Mouse (Mus musculus) ovary, postnatal 36 days (tissue): ENCODE measurements around the gene Tmem120b.
"Not testable (repeated sequence)": the region's sequence is repeated elsewhere in the genome, so short reads cannot be mapped to it uniquely, and the experiment has no call there.

ENCODE experiments used
- DNase-seq: peaks from one replicate; pipeline ENCODE4 v3.0.0; 2022; ENCODE audit warnings: low spot score, mixed read lengths

The Tmem120b gene

DNA sequence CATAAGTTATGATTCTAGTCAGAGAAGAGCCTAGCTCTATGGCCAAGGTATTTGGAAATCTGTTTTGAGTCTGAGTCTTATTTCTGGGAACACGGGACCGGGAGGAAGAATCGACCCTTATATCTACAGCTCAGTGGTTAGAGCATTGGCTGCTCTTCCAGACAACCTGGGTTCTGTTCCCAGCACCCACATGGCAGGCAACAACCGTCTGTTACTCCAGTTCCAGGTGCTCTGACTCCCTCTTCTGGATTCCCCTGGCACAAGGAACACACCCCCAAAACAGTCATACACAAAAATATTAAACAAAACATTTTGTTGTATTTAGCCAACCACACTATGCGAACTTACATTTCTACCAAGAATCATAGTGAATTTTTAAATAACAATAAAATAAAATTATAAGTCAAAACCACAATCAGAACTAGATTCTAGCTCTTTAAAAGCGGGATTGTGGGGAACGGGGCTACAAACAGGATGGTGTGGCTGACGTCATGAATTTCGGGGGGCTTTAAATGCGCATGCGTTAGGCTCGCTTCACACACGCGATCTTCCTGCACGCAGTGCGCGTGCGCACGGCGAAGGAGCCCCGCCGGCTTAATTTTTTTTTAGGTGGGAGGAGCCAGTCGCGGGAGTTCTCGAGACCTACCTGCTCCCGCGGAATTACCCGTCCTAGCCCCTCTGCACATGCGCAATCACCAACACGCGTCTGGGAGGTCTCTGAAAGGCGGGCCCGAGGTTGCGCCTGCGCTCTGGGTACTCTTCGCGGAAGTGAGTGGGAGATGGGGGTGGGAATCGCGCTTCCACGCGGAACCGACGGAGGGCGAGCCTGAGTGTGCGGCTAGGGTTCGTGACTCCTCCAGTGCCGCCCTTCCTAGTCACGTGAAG, 10.6 kb upstream of the Tmem120b start:
- DNase-seq, result peak; percentile 98

DNA sequence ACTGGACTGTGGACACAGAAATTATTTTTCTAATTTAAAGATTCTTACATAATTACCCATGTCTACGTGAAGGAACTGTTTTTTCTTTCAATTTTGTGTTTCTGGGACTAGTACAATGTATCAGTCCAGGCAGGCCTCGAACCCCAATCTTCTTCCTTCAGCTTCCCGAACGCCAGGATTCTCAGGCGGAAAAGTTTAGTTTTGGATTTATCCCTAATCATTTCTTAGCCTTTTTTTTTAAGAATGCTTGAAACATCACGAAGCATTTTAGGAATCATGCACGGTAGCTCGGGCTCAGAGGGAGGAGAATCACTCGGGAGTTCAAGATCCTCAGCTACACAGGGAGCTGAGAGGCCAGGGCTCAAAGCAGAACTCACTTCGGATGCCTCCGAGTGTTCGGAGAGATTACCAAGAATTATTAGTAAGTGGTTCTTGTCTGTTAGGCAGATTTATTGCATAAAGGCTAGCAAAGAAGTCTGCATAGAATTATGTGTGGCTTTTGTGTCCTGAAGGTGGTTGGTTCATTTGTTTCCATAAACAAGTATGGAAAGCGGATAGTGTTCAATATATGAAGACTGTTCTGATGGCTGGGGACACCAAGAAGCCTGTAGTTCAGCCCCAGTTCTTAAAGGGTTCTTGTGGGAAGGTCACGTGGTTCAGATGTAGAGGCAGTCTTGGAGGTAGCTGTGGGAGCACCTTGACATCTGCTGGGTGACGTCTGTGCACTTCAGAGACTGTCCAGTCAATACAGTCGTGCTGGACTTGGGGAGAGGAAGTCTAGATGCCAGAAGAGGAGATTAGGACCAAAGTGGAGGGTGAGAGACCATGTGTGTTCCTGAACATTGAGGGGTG, 9.7 kb upstream of the Tmem120b start:
- DNase-seq, result no peak

DNA sequence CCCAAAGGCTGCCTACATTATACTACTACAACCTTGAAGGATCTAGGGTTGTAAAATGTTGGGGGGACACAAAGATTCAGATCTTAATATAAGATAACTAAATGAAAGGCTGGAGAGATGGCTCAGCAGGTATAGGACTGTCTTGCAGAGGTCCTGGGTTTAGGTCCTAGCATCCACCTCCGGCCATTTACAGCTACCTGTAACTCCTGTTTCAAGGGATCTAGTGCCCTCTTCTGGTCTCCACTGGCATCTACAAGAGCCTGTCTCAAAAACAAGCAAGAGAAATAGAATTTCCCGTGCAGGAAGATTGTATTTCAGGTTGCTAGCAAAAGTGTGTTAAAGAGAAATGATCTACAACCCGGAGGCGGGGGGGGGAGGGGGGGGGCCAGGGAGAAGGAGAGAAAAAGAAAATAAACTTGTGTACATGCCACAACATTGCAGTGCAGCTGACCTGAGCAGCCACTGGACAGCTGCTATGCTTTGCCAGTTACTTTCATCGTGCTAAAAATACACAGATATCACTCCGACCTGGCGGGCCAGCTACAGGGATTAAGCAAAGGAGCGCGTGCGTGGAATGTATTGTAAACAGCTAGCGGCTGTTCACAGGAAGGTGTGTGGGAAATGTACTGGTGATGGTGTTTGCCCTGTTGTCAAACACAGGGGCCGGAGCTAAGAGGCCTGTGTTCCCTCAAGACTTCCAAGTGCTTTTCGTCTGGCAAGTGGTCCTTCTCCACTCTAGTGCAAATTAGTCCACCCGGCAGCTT, 8.3 kb upstream of the Tmem120b start:
- DNase-seq, result no peak

DNA sequence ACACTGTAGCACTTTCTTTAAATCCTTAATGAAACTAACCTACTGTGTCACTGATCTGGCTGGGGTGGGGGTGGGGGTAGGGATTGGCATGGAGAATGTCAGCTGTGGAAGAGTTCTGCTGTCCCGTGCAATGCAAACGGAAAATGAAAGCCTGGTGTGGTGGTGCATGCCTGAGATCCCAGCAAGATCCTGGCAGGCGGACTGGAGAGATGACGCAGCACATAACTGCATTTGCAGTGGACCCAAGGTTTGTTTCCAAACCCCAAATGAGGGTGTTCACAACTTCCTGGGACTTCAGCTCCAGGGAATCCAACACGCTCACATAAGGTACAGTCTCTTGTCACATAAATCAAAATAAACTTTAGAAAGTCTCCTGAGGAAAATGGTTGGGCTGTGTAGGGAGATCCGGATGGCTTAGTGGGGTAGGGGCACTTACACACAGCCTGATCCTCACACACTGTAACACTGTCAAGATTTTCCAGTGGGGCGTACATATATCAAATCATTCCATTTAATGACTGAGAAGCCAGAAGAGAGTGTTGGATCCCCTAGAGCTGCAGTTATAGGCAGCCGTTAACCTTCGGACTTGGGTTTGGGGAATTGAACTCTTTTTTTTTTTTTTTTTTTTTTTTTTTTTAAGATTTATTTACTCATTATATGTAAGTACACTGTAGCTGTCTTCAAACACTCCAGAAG, 7.4 kb upstream of the Tmem120b start:
- DNase-seq, result no peak

DNA sequence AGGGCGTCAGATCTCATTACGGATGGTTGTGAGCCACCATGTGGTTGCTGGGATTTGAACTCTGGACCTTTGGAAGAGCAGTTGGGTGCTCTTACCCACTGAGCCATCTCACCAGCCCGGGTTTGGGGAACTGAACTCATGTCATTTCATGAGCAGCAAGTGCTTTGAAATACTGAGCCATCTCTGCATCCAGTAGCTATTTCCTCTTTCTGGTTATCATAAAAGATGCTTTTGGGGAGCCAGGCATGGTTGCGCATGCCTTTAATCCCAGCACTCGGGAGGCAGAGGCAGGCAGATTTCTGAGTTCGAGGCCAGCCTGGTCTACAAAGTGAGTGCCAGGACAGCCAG, 6.8 kb upstream of the Tmem120b start:
- DNase-seq, result not testable (repeated sequence)

DNA sequence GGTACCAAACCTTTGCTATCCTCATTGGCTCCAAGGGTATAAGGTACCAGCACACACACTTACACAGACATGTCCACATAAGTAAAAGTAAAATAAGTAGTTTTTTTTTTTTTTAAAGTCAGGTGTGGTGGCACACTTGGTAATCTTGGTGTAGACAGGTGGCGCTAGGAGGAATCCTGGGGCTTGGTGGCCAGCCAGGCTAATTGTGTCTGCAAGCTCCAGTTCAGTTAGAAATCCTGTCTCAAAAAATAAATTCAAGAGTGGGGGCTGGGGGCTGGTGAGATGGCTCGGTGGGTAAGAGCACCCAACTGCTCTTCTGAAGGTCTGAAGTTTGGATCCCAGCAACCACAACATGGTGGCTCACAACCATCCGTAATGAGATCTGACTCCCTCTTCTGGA, 5.1 kb upstream of the Tmem120b start:
- no peak for DNase-seq

DNA sequence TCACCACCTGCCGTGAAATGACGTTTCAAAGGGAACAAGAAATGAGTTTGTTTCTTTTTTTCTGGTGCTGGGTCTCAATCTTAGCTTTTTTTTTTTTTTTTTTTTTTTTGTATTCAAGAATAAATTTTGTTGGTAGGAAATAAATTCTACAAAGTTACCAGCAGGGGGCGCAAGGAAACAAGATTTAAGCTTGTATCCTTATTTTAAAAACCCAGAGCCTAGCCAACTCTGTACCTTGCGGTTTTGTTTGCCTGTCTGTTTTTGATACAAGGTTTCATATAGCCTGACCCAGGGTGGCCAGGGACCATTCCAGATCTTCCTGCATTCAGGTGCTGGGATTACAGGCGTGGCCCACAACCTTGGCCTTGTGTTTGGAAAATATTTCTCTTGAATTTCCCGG, 4.0 kb upstream of the Tmem120b start:
- DNase-seq, result peak; percentile 12

DNA sequence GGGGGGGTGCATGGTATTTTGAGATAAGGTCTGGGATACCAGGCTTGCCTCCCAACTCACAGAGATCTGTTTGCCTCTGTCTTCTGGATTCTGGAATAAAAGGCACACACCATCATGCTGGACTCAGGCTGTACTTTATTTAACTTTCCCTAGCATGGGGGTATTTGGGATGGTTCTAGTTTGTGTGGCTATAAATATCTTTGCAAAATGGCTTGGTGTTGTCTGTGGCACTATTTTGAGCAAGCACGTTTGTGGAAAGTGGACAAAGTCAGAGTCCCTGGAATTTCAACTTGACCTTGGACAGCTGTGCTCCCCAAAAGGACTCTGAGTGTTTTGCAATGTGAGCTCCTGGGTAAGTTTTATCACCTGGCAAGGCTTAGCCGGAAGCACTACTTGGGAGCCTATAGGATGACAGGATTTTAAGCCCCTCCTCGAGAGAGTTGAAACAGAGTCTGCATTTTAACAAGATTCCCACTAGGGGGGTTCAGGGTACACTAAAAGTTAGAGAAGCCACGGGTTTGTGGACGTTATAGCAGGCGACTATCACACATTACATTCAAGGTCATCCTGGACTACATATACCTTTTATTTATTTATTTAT, 720 bp upstream of the Tmem120b start:
- no peak for DNase-seq

DNA sequence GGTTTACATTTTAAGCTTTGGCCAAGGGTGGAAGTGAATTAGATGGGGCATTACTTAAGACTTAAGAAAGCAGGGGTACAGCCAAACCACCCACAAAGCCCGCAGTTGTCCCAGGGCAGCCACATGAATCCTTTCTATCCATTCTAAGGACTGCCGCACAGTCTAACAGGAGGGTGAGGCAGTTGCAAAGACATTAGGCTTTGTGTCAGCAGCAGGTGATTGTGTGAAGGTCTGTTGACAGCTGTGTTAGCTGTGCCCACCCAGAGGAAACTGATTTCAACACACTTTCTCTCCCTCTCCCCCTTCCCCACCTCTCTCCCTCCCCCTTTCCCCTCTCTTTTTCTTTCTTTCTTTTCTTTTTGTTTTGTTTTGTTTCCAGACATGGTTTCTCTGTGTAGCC, 499 bp downstream of the Tmem120b start:
- no peak for DNase-seq

DNA sequence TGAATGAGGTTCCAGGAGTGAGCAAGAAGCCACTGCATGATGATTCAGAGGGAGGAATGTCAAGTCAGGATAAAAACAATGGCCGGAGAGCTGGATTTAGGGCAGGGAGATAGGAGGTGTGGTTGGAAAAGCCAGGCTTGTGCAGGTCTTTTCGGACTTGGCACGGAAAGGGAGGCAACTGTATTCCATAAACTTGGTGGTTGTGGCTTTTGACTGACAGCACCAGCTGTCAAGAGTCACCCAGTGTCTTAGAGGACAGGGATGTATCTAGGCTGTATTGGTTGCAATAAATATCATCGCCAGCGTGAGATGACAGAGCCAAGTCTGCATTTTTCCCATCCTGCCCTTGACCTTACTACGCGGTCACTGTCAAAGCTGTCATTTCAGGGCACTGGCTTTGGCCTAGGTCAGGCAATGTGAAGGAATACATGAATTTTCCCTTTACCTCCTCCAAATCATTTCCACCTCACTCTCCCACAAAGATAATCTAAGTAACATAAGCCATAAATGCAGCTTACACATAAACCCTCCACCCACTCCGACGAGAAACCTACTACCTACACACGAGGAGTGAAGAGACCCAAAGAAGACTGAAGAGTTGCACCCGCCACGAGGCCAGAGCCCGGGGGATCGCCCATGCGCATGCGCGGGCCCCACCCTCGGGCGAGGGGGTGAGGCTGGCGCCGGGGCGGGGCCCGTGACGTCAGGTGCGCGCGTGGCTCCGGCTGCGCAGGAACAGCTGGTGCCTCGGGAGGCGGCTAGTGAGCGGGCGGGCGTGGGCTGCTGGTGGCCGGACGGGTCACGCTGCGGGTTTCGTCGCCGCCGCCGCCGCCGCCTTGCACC, 7.6 kb downstream of the Tmem120b start:
- DNase-seq, result peak; percentile 95

DNA sequence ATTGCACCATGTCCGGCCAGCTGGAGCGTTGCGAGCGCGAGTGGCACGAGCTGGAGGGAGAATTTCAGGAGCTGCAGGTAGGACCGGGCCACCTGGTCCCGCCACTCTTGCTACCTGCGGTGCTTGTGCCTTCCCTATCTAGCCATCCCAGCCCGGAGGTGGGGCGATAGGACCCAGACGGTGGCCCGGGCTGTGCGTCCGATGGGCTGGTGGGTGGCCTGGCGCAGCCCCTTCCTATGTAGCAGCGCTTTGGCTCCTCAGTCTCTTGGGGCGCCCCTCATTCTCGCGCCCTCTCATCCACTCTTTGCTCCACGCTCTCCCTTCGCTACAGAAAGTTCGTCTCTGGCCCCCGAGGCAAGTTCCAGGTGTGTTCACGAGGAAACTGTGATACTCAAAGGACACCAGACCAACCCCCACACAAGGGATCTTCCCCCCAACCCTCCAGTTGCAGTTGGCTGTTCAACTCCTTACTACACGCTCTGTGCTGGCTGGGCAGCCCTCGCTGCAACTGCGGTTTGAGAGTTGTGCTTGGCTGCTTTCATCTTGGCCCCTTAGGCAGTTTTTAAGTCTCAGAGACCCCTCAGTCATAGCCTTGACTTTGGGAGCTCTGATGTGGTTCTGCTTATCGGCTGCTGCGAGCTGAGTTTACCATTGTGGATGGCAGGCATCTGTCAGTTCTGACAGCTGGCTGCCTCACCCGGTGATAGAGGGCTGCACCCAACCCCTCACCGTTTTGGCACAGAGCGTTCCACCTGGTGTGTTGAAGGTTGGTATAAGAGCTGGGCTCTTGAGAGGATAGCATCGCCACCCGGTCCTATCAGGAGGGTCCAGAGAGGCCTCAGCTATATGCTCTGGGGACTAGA, 8.4 kb downstream of the Tmem120b start:
- no peak for DNase-seq

DNA sequence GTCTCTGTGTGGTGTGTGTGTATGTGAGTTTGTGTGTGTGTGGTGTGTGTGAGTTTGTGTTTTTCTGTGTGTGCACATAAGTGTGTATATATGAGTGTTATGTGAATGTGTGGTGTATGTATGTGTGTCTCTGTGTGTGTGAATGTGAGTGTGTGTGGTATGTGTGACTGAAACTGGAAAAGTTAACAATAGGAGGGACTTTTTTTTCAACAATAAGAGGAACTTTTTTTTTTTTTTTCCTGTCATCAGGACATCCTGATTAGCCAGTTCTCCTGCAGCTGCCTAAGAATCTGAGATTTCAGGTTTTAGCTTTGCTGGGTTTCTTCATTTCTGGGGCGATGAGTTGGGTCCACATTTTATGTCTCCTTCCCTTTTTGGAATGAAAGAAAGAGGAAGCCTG, 11.4 kb downstream of the Tmem120b start:
- no peak for DNase-seq

DNA sequence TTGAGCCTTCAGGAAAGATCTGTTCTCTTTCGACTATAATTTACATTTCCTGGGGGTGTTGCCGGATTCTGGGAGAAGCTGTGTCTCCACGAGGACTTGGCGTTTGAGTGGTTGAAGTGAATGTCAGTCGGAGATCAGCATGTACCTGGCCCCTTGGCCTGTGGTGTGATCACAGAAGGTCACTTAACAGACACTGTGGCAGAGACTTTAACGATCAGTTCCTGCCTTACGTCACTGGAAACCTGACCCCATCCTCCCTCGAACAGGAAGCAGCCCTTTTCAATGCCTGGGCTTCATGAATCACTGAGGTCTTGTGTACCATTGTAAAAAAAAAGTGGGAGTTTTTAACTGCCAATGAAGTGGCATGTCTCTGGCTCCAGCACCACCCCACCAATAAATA, 11.8 kb downstream of the Tmem120b start:
- no peak for DNase-seq

DNA sequence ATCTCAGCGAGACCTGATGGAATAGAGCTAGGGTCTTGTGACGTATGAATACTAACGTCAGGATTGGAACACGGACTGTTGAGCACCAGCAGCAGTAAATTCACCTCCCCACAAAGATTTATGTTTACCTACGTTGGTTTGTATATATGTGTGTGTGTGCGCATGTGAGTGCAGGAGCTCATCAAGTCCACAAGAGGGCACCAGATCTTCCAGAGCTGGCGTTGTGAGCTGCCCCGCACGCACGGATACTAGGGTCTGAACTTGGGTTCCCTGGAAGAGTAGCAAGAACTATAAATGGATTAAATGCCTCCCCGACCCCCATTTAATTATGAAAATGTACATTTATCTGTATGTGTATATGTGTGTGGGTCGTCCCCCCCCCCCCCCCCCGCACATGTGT, 12.3 kb downstream of the Tmem120b start:
- DNase-seq, result no peak

DNA sequence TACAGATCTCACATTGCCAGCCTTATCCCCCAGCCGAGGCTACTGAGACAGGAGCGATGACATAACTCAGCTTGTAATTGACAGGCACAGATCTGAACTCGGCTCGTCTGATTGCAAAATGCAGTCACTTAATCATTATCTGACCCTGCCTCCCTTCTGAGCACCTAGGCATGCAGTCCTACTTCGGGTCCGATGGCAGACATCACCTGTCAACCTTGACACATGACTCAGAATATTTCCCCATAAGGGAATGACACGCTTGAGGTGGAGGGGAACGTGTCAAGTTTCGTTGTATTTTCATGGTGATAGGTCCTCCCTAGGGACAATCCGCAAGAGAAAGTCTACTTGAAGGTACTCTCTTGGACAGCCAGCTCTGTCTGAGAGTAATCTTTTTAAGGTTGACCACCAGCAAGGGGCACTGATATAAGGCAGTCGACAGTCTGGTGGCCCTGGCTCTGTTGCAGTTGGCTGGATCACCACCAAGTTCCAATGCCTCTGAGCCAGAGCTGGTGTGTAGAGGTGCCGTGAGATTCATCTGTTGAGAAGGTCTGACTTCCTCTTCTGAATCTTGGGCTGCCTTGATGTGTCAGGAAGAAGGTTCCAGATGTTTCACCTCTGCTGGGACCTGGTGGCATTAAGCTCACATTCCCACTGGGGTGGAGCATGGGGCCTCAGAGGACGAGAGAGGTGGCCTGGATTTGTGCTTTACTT, 15.3 kb downstream of the Tmem120b start:
- no peak for DNase-seq

DNA sequence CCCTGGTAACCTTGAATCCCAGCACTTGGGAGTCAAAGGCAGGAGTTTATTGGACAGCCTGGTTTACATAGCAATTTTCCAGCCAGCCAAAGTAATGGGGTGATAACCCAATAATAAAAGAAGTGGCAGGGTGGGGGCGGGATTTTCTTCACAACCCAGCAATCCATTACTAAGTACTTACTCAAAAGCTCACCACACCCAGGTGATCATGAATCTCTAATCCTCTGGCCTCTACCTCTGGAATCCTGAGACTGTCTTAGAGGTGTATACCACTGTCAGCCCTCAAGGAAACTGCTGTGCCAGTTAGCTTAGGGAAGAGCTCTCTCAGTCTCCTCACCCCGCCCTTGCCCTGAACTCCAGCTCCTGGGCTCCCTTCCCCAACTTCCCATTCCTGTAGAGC, 18.3 kb downstream of the Tmem120b start:
- DNase-seq, result no peak

DNA sequence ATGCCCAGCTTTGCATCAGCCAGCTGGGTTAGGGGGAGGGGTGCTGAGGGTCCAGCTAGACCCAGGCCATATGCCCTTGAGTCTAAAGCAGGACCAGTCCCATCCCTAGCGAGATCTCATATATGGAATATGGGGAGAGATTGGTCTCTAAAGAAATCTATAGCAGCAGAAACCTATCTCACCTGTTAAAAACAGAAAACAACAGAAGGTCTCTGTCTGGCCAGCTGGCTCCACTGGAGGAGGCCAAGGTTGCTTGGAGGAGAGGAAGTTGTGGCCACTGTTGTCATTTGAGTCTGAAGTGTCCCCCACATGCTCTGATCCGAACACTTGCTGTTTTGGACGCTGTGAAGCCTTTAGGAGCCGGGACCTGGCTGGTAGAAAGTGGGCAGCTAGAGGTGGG, 20.6 kb downstream of the Tmem120b start:
- no peak for DNase-seq

DNA sequence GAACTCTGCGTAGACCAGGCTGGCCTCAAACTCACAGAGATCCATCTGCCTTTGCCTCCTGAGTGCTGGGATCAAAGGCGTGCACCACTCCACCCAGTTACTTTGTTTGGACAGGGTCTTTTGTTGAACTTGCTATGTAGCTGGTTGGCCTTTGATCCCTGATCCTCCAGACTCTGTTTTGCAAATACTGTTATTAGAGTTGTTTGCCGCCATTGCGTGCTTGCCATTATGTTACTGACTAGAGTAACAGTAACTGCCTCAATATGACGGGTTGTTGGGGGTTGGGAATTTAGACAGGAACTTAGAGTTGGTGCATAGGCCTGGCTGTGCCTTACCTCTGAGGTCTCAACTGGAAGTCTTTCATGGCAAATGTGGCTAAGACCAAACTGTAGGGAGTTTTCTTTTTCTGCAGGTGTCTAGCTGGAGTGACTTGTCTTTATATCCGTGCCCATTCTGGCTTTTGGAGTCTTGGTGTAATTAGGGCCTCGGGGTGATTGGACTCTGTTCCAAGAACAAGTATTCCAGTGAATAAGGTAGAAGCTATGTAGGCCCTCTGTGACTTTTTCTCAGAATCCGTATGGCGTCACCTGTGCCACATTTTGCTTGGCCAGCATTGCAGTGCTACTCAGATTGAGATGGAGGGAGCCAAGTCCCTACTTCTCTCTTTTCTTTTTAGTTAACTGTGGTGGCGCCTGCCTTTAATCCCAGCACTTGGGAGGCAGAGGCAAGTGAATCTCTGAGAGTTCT, 22.5 kb downstream of the Tmem120b start:
- DNase-seq, result no peak
